Mouse (Mus musculus) kidney, adult 11 months (tissue): ENCODE results near the gene Ercc6l.
"Not testable (repeated sequence)": the region's sequence is repeated elsewhere in the genome, so short reads cannot be mapped to it uniquely, and the experiment has no call there.

ENCODE experiments used
- DNase-seq: peaks from one replicate; pipeline ENCODE4 v3.0.0; 2022

The Ercc6l gene

GRCm38 (mm10) chrX:102103830-102104229 lies 53.1 kb downstream of the Ercc6l start:
- DNase-seq = not testable (repeated sequence)

- no peak for DNase-seq
These were observed 55.0 kb downstream of the Ercc6l start for GRCm38 (mm10) chrX:102101886-102102285.

- no peak for DNase-seq
These were observed 62.4 kb downstream of the Ercc6l start for GRCm38 (mm10) chrX:102094381-102094904.
